Mouse (Mus musculus) forebrain, postnatal 0 days (tissue): ENCODE results near the gene Zc3h6. TPM values are rescaled to one million over a fixed set of nuclear protein-coding genes. Genes with fewer than 3 reads are reported as not detected.

Experiments
- ATAC-seq: fragments of 200-750 bp; cut with Nextera tagmentation; 2 replicates; pipeline ENCODE4 v1.8.0; 2017; ENCODE audit warnings: mild to moderate bottlenecking, moderate library complexity
- DNase-seq: peaks from one replicate; pipeline ENCODE4 v3.0.0-alpha.2; 2015
- H3K27ac ChIP-seq: fragments of 300-500 bp; sonication (generic); 2 replicates; pipeline ENCODE4 v1.5.1; 2014; ENCODE audit warnings: low read depth, mild to moderate bottlenecking, antibody characterized with exemption, low read length, moderate library complexity, mixed read lengths
- H3K27me3 ChIP-seq: fragments of 300-500 bp; sonication (generic); 2 replicates; pipeline ENCODE4 v1.6.1; 2014; ENCODE audit warnings: mild to moderate bottlenecking, low read length, mixed read lengths; ENCODE audit not compliant: insufficient read depth
- H3K36me3 ChIP-seq: fragments of 300-500 bp; sonication (generic); 2 replicates; pipeline ENCODE4 v1.6.1; 2014; ENCODE audit warnings: mild to moderate bottlenecking, moderate library complexity; ENCODE audit not compliant: insufficient read depth
- H3K4me1 ChIP-seq: fragments of 300-500 bp; sonication (generic); 2 replicates; pipeline ENCODE4 v1.6.1; 2014; ENCODE audit warnings: antibody characterized with exemption; ENCODE audit not compliant: insufficient read depth
- H3K4me2 ChIP-seq: fragments of 300-500 bp; sonication (generic); 2 replicates; pipeline ENCODE4 v1.6.1; 2014; ENCODE audit warnings: low read depth, mild to moderate bottlenecking, moderate library complexity
- H3K4me3 ChIP-seq: fragments of 300-500 bp; sonication (generic); 2 replicates; pipeline ENCODE4 v1.5.1; 2014; ENCODE audit warnings: low read depth, low read length, mixed read lengths
- H3K9ac ChIP-seq: fragments of 300-500 bp; sonication (generic); 2 replicates; pipeline ENCODE4 v1.6.1; 2014; ENCODE audit warnings: mild to moderate bottlenecking
- H3K9me3 ChIP-seq: fragments of 300-500 bp; sonication (generic); 2 replicates; pipeline ENCODE4 v1.6.1; 2016; ENCODE audit warnings: low read length
- CTCF ChIP-seq: sonication (generic); IDR thresholded peaks from 2 replicates; pipeline ENCODE4 v1.5.1; 2016; ENCODE audit warnings: antibody characterized with exemption, control low read depth, low read depth
- WGBS: fragments of 180-500 bp; shearing (Covaris S2); extraction: QIAGEN DNeasy Blood & Tissue Kit; methylation state at CpG from one replicate; pipeline ENCODE4 v1.1.7; 2014; 5-methylcytosine and 5-hydroxymethylcytosine counted together
- polyA plus RNA-seq: library from polyadenylated mRNA; unstranded; fragments of >200 nt; fragmentation: Nextera tagmentation; extraction: Ambion mirVana; gene quantifications from 2 replicates; pipeline ENCODE4 v1.2.1, GENCODE M21; 2015
- total RNA-seq: library from RNA; depleted of rRNA; stranded (reverse); fragments of >200 nt; gene quantifications from 2 replicates; pipeline ENCODE4 v1.2.3, GENCODE M21; 2014; rRNA removed

The Zc3h6 gene
- total RNA-seq (7.4 and 13.0 TPM in 2 replicates), polyA plus RNA-seq (4.5 and 5.2 TPM in 2 replicates)

GRCm38 (mm10) chr2:128966641-128967580 is at the start of gene Zc3h6:
Gene Zc3h6 (plus strand): TSS chr2:128967402.
- H3K9me3 ChIP-seq, result no peaks in the 10 kb centered on the region
- H3K4me2 ChIP-seq, result peak within 1 kb of the TSS; percentile 60
- ATAC-seq (peak; percentile 98), DNase-seq (peak; percentile 100)
- WGBS, result under 1% methylated on average over 65 of the region's 65 CpGs
- H3K4me1 ChIP-seq, result peaks cover 15% of the 10 kb centered on the region
- no peaks in the 10 kb centered on the region for H3K36me3 ChIP-seq
- peak within 1 kb of the TSS; percentile 100 for H3K27ac ChIP-seq
- H3K9ac ChIP-seq, result peak within 1 kb of the TSS; percentile 100
- no peaks in the 10 kb centered on the region for H3K27me3 ChIP-seq
- peak within 1 kb of the TSS; percentile 80 for H3K4me3 ChIP-seq
- no peak for TF ChIP-seq CTCF

GRCm38 (mm10) chr2:128924799-128925198 is 42.4 kb upstream of the Zc3h6 start:
- H3K9ac ChIP-seq, result no peak overlapping the region
- H3K27ac ChIP-seq, result no peak overlapping the region
- no peak overlapping the region for H3K4me3 ChIP-seq
- H3K27me3 ChIP-seq, result no peaks in the 10 kb centered on the region
- ATAC-seq (no peak), DNase-seq (no peak)
- WGBS, result 97% methylated on average over 4 of the region's 4 CpGs
- no peaks in the 10 kb centered on the region for H3K4me1 ChIP-seq
- peaks cover 18% of the 10 kb centered on the region; the same call in 1 of the 2 replicates for H3K36me3 ChIP-seq
- H3K9me3 ChIP-seq, result no peaks in the 10 kb centered on the region
- TF ChIP-seq CTCF, result no peak
- no peak overlapping the region for H3K4me2 ChIP-seq

DNA sequence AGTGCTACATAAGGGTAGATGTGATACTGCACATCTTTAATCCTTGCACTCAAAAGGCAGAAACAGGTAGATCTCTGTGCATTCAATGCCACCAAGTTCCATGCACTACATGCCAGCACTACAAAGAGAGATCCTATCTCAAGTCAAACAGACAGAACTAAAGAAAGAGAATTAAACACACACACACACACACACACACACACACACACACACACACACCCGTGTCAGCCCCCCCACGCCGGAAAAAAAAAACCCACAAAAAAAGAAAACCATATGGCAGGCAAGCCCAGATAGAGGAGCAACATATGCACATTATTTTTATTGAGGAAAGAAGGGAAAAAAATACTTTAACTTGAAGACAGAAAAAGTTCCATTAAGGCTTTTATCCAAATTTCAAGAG is 38.8 kb upstream of the Zc3h6 start:
- no peak overlapping the region for H3K4me3 ChIP-seq
- H3K36me3 ChIP-seq, result peaks cover 21% of the 10 kb centered on the region; the same call in 1 of the 2 replicates
- no peak for ATAC-seq
- no peak overlapping the region for H3K27ac ChIP-seq
- no peak overlapping the region for H3K4me2 ChIP-seq
- 69% methylated on average over 3 of the region's 3 CpGs for WGBS
- no peak for TF ChIP-seq CTCF
- H3K9me3 ChIP-seq, result no peaks in the 10 kb centered on the region
- H3K27me3 ChIP-seq, result no peaks in the 10 kb centered on the region
- H3K9ac ChIP-seq, result no peak overlapping the region
- no peaks in the 10 kb centered on the region for H3K4me1 ChIP-seq
- no peak for DNase-seq

GRCm38 (mm10) chr2:128930704-128931103 is 36.5 kb upstream of the Zc3h6 start:
- Histone ChIP-seq H3K27ac (no peak overlapping the region), H3K9me3 (no peaks in the 10 kb centered on the region), H3K27me3 (no peaks in the 10 kb centered on the region), H3K4me1 (no peaks in the 10 kb centered on the region), H3K4me2 (no peak overlapping the region), H3K36me3 (peaks cover 25% of the 10 kb centered on the region; the same call in 1 of the 2 replicates), H3K4me3 (no peak overlapping the region), H3K9ac (no peak overlapping the region)
- DNase-seq, result no peak
- no peak for ATAC-seq
- no peak for TF ChIP-seq CTCF

DNA sequence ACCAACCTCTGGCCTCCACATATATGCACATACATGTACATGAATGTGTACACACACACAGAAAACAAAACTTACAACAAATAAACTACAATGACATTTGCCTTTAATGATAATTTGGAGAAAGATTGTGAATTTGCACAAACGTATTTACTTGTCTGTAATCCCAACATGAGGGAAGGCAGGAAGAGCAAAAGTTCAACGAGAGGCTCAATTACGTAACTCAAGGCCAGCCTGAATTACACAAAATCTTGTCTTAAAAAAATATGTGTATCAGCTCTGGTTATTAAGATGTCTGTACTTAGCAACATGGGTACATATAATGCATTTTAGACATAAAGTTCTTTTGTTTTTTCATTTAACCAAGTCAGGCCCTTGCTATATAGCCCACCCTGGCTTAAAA is 30.9 kb upstream of the Zc3h6 start:
- WGBS, result 93% methylated on average over 3 of the region's 3 CpGs
- Histone ChIP-seq H3K4me2 (no peak overlapping the region), H3K27me3 (no peaks in the 10 kb centered on the region), H3K36me3 (peaks cover 4% of the 10 kb centered on the region; the same call in 1 of the 2 replicates), H3K9me3 (no peaks in the 10 kb centered on the region), H3K9ac (no peak overlapping the region), H3K4me1 (no peaks in the 10 kb centered on the region), H3K27ac (no peak overlapping the region), H3K4me3 (no peak overlapping the region)
- TF ChIP-seq CTCF, result no peak
- ATAC-seq (no peak), DNase-seq (no peak)

DNA sequence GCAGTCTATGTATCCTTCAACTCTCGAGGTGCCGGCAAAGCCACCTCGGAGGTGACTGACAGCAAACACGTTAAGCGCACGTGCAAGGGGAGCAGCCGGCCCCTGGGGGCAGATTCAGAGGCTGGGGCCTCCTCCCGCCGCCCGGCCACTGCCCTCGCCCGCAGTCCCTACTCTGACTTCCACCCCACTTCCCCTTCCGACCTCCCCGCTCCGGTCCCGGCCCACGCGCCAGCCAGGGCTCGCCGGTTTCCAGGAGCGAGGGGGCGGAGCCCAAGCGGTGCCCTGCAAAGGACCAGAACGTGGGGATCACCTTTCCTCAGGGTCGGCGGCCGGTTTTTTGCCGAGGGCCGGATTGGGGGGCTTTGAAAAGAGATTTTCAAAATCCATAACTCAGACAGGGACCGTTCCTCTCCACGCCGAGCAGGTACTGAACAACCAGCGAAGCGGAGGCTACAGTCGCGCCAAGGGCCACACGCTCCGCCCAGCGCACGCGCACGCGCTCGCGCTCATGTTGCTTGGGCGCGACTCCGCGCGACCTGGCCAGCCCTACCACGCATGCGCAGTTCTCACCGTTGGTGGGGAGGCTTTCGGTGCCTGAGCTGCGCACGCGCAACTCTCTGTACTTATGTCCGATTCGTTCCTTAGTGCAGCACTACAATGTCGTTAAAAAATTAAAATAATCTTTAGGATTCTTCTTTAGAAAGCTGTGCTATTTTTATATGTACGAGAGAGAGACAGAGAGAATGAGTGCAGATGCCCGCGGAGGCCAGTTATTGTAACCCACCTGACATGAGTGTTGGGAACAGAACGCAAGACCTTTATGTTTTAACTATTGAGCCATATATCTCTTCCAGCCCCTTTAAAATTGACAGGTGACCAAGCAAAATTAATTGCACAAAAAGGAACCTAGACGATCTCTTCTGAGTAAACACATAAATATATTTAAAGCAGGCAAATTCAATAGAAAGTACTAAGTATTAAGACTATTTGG is 23.4 kb upstream of the Zc3h6 start, which contains the start of gene Zc3h8:
TSS of gene Zc3h8 (minus strand) at position 540 of the 991 bp plus-strand sequence.
- WGBS, result 2% methylated on average over 65 of the region's 65 CpGs
- DNase-seq (peak; percentile 99), ATAC-seq (peak; percentile 94)
- H3K27ac ChIP-seq, result peak within 1 kb of the TSS; percentile 90
- H3K4me1 ChIP-seq, result peaks cover 3% of the 10 kb centered on the region; the same call in 1 of the 2 replicates
- no peaks in the 10 kb centered on the region for H3K36me3 ChIP-seq
- peak within 1 kb of the TSS; percentile 82 for H3K9ac ChIP-seq
- no peaks in the 10 kb centered on the region for H3K9me3 ChIP-seq
- peak within 1 kb of the TSS; percentile 94 for H3K4me3 ChIP-seq
- no peaks in the 10 kb centered on the region for H3K27me3 ChIP-seq
- H3K4me2 ChIP-seq, result peak within 1 kb of the TSS; percentile 79
- TF ChIP-seq CTCF, result no peak
